Mouse (Mus musculus) midbrain, postnatal 0 days (tissue): ENCODE measurements at regions not wholly inside any gene's neighbourhood (a gene's known extent, or its start where the extent isn't known, plus 50 kb on each side); places are given as distances from the start of the nearest gene placed in this dataset.

Experiments used
- ATAC-seq: fragments of 200-750 bp; cut with Nextera tagmentation; 2 replicates; pipeline ENCODE4 v1.8.0; 2017; ENCODE audit warnings: moderate number of reproducible peaks, mild to moderate bottlenecking, moderate TSS enrichment, moderate library complexity; ENCODE audit not compliant: low FRiP score
- DNase-seq: peaks from one replicate; pipeline ENCODE4 v3.0.0-alpha.2; 2015; ENCODE audit warnings: low spot score
- H3K27ac ChIP-seq: fragments of 300-500 bp; sonication (generic); 2 replicates; pipeline ENCODE4 v1.5.1; 2014; ENCODE audit warnings: low read depth, mild to moderate bottlenecking, low read length, mixed read lengths
- H3K27me3 ChIP-seq: fragments of 300-500 bp; sonication (generic); 2 replicates; pipeline ENCODE4 v1.6.1; 2014; ENCODE audit warnings: low read length, control low read depth, mixed read lengths; ENCODE audit not compliant: insufficient read depth
- H3K36me3 ChIP-seq: fragments of 300-500 bp; sonication (generic); 2 replicates; pipeline ENCODE4 v1.6.1; 2014; ENCODE audit warnings: low read length, control low read depth, mixed read lengths; ENCODE audit not compliant: insufficient read depth
- H3K4me1 ChIP-seq: fragments of 300-500 bp; sonication (generic); 2 replicates; pipeline ENCODE4 v1.6.1; 2014; ENCODE audit warnings: mild to moderate bottlenecking, control low read depth, antibody characterized with exemption, low read length, mixed read lengths; ENCODE audit not compliant: insufficient read depth
- H3K4me2 ChIP-seq: fragments of 300-500 bp; sonication (generic); 2 replicates; pipeline ENCODE4 v1.6.1; 2014; ENCODE audit warnings: low read depth, mild to moderate bottlenecking, low read length, mixed read lengths; ENCODE audit not compliant: poor library complexity, severe bottlenecking
- H3K4me3 ChIP-seq: fragments of 300-500 bp; sonication (generic); 2 replicates; pipeline ENCODE4 v1.5.1; 2014; ENCODE audit warnings: low read depth, mild to moderate bottlenecking, low read length, moderate library complexity
- H3K9ac ChIP-seq: fragments of 300-500 bp; sonication (generic); replicated peaks from 2 replicates; pipeline ENCODE4 v1.6.1; 2014; ENCODE audit warnings: mild to moderate bottlenecking, low read length, moderate library complexity, mixed read lengths; ENCODE audit not compliant: poor library complexity, severe bottlenecking
- H3K9me3 ChIP-seq: fragments of 300-500 bp; sonication (generic); 2 replicates; pipeline ENCODE4 v1.6.1; 2016; ENCODE audit warnings: low read length, control low read depth
- CTCF ChIP-seq: IDR thresholded peaks from 2 replicates; pipeline ENCODE4 v1.5.1; 2016; ENCODE audit warnings: antibody characterized with exemption, mild to moderate bottlenecking
- WGBS: fragments of 180-500 bp; shearing (Covaris S2); extraction: QIAGEN DNeasy Blood & Tissue Kit; methylation state at CpG from one replicate; pipeline ENCODE4 v1.1.7; 2014; 5-methylcytosine and 5-hydroxymethylcytosine counted together

GRCm38 (mm10) chr3:126514842-126515241, 81.3 kb upstream of the Camk2d start:
- Histone ChIP-seq H3K27me3 (no peaks in the 10 kb centered on the region), H3K4me1 (no peaks in the 10 kb centered on the region), H3K9ac (no peak overlapping the region), H3K27ac (no peak overlapping the region), H3K9me3 (no peaks in the 10 kb centered on the region), H3K4me2 (no peak overlapping the region), H3K36me3 (no peaks in the 10 kb centered on the region), H3K4me3 (no peak overlapping the region)
- DNase-seq: peak; percentile 32
- no peak for TF ChIP-seq CTCF
- 3% methylated on average over 2 of the region's 2 CpGs for WGBS
- peak; percentile 70 for ATAC-seq

- Histone ChIP-seq H3K27ac (no peak overlapping the region), H3K4me1 (no peaks in the 10 kb centered on the region), H3K27me3 (no peaks in the 10 kb centered on the region), H3K9ac (no peak overlapping the region), H3K36me3 (no peaks in the 10 kb centered on the region), H3K4me2 (no peak overlapping the region), H3K9me3 (no peaks in the 10 kb centered on the region), H3K4me3 (no peak overlapping the region)
- 41% methylated on average over 7 of the region's 7 CpGs for WGBS
- peak; percentile 72; the same call in 1 of the 2 replicates for ATAC-seq
- no peak for TF ChIP-seq CTCF
- peak; percentile 12 for DNase-seq
Measured at GRCm38 (mm10) chr3:126534118-126534820, 61.8 kb upstream of the Camk2d start.

- no peaks in the 10 kb centered on the region for H3K4me1 ChIP-seq
- no peaks in the 10 kb centered on the region for H3K27me3 ChIP-seq
- H3K9me3 ChIP-seq: no peaks in the 10 kb centered on the region
- no peak overlapping the region for H3K9ac ChIP-seq
- no peak for ATAC-seq
- DNase-seq: no peak
- no peaks in the 10 kb centered on the region for H3K36me3 ChIP-seq
- no peak overlapping the region; the same call in 1 of the 2 replicates for H3K27ac ChIP-seq
- H3K4me3 ChIP-seq: no peak overlapping the region
- no peak overlapping the region for H3K4me2 ChIP-seq
- TF ChIP-seq CTCF: no peak
Measured at GRCm38 (mm10) chr3:126535340-126535739, 60.8 kb upstream of the Camk2d start.

GRCm38 (mm10) chr3:126538516-126538915, 57.6 kb upstream of the Camk2d start:
- Histone ChIP-seq H3K9ac (no peak overlapping the region), H3K4me3 (no peak overlapping the region), H3K36me3 (no peaks in the 10 kb centered on the region), H3K9me3 (no peaks in the 10 kb centered on the region), H3K27me3 (no peaks in the 10 kb centered on the region), H3K4me2 (no peak overlapping the region), H3K27ac (no peak overlapping the region), H3K4me1 (no peaks in the 10 kb centered on the region)
- no peak for TF ChIP-seq CTCF
- DNase-seq (no peak), ATAC-seq (no peak)
- whole genome bisulfite sequencing: 89% methylated on average over 7 of the region's 7 CpGs

- ATAC-seq (no peak), DNase-seq (no peak)
- H3K4me3 ChIP-seq: no peak overlapping the region
- H3K27ac ChIP-seq: no peak overlapping the region
- 82% methylated on average over 4 of the region's 4 CpGs for WGBS
- no peaks in the 10 kb centered on the region for H3K4me1 ChIP-seq
- H3K9ac ChIP-seq: no peak overlapping the region
- H3K27me3 ChIP-seq: no peaks in the 10 kb centered on the region
- H3K9me3 ChIP-seq: no peaks in the 10 kb centered on the region
- TF ChIP-seq CTCF: no peak
- H3K4me2 ChIP-seq: no peak overlapping the region
- no peaks in the 10 kb centered on the region for H3K36me3 ChIP-seq
Measured at GRCm38 (mm10) chr3:126541105-126541504, 55.0 kb upstream of the Camk2d start.
